27 mouse cellular contexts compared by ENCODE assay signal in genomic region chr5:5360338-5360737, GRCm38 (mm10). TPM values are rescaled to one million over a fixed set of nuclear protein-coding genes. Genes with fewer than 3 reads are reported as not detected.
DNase-seq lines count a peak whose midpoint lies in the region; ATAC-seq and TF ChIP-seq lines count a peak whose summit lies in the region.
"Had no signal": no experiment of that assay in that cellular context is flagged by ENCODE, and none has a peak within 500 bp of the region (broad histone marks: within the 10 kb centered on the region; RNA-seq: fewer than 3 reads in every experiment).

No protein-coding gene starts in this region.

- TF ChIP-seq EP300 in lung, postnatal 0 days (IDR thresholded peaks at IDR 0.05): no peak

- 67% methylated on average over 5 of the region's 5 CpGs for WGBS in kidney, embryonic 16.5 days
- WGBS in lung, postnatal 0 days: 49% methylated on average over 5 of the region's 5 CpGs

- no peak overlapping the region for H3K9ac ChIP-seq in kidney, embryonic 16.5 days (replicated peaks; ENCODE audit: low read length)
- no peak overlapping the region for H3K9ac ChIP-seq in lung, postnatal 0 days (replicated peaks; ENCODE audit: low read depth)
- H3K9ac ChIP-seq: embryonic facial prominence, embryonic 15.5 days; forebrain, embryonic 13.5 days; heart, embryonic 12.5 days; hindbrain, embryonic 15.5 days; neural tube, embryonic 15.5 days had no signal

- no peak overlapping the region for H3K4me2 ChIP-seq in kidney, embryonic 16.5 days (replicated peaks; ENCODE audit: low read depth, low read length)
- H3K4me2 ChIP-seq in lung, postnatal 0 days (replicated peaks; ENCODE audit: low read depth, low read length): no peak overlapping the region
- H3K4me2 ChIP-seq: embryonic facial prominence, embryonic 15.5 days; forebrain, embryonic 13.5 days; heart, embryonic 12.5 days; hindbrain, embryonic 15.5 days; liver, embryonic 11.5 days; neural tube, embryonic 15.5 days had no signal

- H3K36me3 ChIP-seq in kidney, embryonic 16.5 days (ENCODE audit: insufficient read depth, low read length): no peaks in the 10 kb centered on the region
- H3K36me3 ChIP-seq in lung, postnatal 0 days (ENCODE audit: insufficient read depth, low read length): no peaks in the 10 kb centered on the region
- H3K36me3 ChIP-seq: embryonic facial prominence, embryonic 15.5 days; G1E; hindbrain, embryonic 15.5 days; neural tube, embryonic 15.5 days had no signal

- TF ChIP-seq POLR2A in embryonic fibroblast, embryonic 13.5 days (IDR thresholded peaks at IDR 0.05; ENCODE audit: low read depth, low read length): no peak

- intact Hi-C loops in gastrocnemius, adult 2 months (cut with DNase I): no loop called here
- intact Hi-C loops in gastrocnemius, postnatal 14 days (cut with DNase I; ENCODE audit: low total_unique reads): no loop called here

- peak overlapping the region; percentile 28 for H3K27ac ChIP-seq in gastrocnemius, adult 2 months
- no peak overlapping the region; the same call in 1 of the 2 replicates for H3K27ac ChIP-seq in kidney, embryonic 16.5 days (ENCODE audit: low read length)
- peak overlapping the region; percentile 39 for H3K27ac ChIP-seq in lung, postnatal 0 days (ENCODE audit: low read length)
- H3K27ac ChIP-seq in embryonic fibroblast, embryonic 13.5 days (ENCODE audit: insufficient read depth, low read length): peak overlapping the region; percentile 32; the same call in 1 of the 2 replicates
- H3K27ac ChIP-seq: embryonic facial prominence, embryonic 10.5 days; embryonic facial prominence, embryonic 15.5 days; forebrain, embryonic 13.5 days; heart, adult 2 months; hindbrain, embryonic 15.5 days; macrophage; neural tube, embryonic 15.5 days had no signal

- no peaks in the 10 kb centered on the region for H3K27me3 ChIP-seq in kidney, embryonic 16.5 days (ENCODE audit: insufficient read depth, low read length)
- no peaks in the 10 kb centered on the region for H3K27me3 ChIP-seq in lung, postnatal 0 days (replicated peaks; ENCODE audit: insufficient read depth, low read length)
- H3K27me3 ChIP-seq: embryonic facial prominence, embryonic 15.5 days; forebrain, embryonic 13.5 days; heart, embryonic 12.5 days; hindbrain, embryonic 15.5 days; neural tube, embryonic 15.5 days had no signal

- peaks cover 7% of the 10 kb centered on the region; the same call in 1 of the 2 replicates for H3K9me3 ChIP-seq in kidney, embryonic 16.5 days (ENCODE audit: low read length)
- H3K9me3 ChIP-seq in lung, postnatal 0 days (ENCODE audit: low read length): no peaks in the 10 kb centered on the region
- H3K9me3 ChIP-seq: embryonic facial prominence, embryonic 15.5 days; G1E; hindbrain, embryonic 15.5 days; neural tube, embryonic 15.5 days had no signal

- no peak for DNase-seq in gastrocnemius, adult 2 months
- DNase-seq in gastrocnemius, postnatal 14 days: no peak
- no peak for DNase-seq in kidney, adult 8-10 months
- DNase-seq in lung, postnatal 0 days (ENCODE audit: low spot score): no peak
- DNase-seq in lung, postnatal 10 days: no peak
- DNase-seq in layer of hippocampus, adult 9-10 months (ENCODE audit: low spot score): no peak
- DNase-seq: adrenal gland, postnatal 10 days; cerebellum, adult 8-10 months; cerebellum, postnatal 25 days; gastrocnemius, postnatal 36 days; heart, adult 2 months; heart, postnatal 4 days; kidney, postnatal 4 days; retina, postnatal 1 day; right cerebral cortex, postnatal 14 days had no signal

- 0 out of 2 replicates have a peak, but pooled peaks cover 2% of the 10 kb centered on the region for H3K4me1 ChIP-seq in kidney, embryonic 16.5 days (ENCODE audit: insufficient read depth, low read length)
- H3K4me1 ChIP-seq in lung, postnatal 0 days (ENCODE audit: insufficient read depth, low read depth, low read length): peaks cover 9% of the 10 kb centered on the region
- H3K4me1 ChIP-seq in embryonic fibroblast, embryonic 13.5 days (ENCODE audit: control insufficient read depth, insufficient read depth, low read length): no peaks in the 10 kb centered on the region
- H3K4me1 ChIP-seq: embryonic facial prominence, embryonic 15.5 days; hindbrain, embryonic 15.5 days had no signal

- peak; percentile 51; the same call in 1 of the 2 replicates for ATAC-seq in kidney, embryonic 16.5 days (ENCODE audit: low FRiP score, low TSS enrichment)
- ATAC-seq in lung, postnatal 0 days: peak; percentile 31
- ATAC-seq: forebrain, embryonic 13.5 days; inflammation-experienced regulatory T-cells, adult 6 months had no signal

- TF ChIP-seq CTCF in gastrocnemius, adult 2 months (IDR thresholded peaks at IDR 0.05): no peak
- TF ChIP-seq CTCF in lung, postnatal 0 days (IDR thresholded peaks at IDR 0.05): no peak
- TF ChIP-seq CTCF in embryonic fibroblast, embryonic 13.5 days (IDR thresholded peaks at IDR 0.05; ENCODE audit: borderline replicate concordance, insufficient read depth, low read length): no peak

- H3K4me3 ChIP-seq in gastrocnemius, adult 2 months: peak overlapping the region; percentile 28
- no peak overlapping the region for H3K4me3 ChIP-seq in kidney, embryonic 16.5 days (ENCODE audit: low read length)
- no peak overlapping the region for H3K4me3 ChIP-seq in lung, postnatal 0 days (ENCODE audit: low read depth, low read length)
- H3K4me3 ChIP-seq in embryonic fibroblast, embryonic 13.5 days (ENCODE audit: insufficient read depth, low read length): no peak overlapping the region
- H3K4me3 ChIP-seq: embryonic facial prominence, embryonic 10.5 days; embryonic facial prominence, embryonic 15.5 days; forebrain, embryonic 13.5 days; heart, adult 2 months; heart, embryonic 12.5 days; hindbrain, embryonic 15.5 days; neural tube, embryonic 15.5 days had no signal

RNA-seq across cellular contexts. Expression of gene Cdk14, which starts 59.8 kb away (rescaled TPM):
- total RNA-seq in gastrocnemius, adult 2 months (2021): 1 to 10 TPM; 2.6 to 5.3 TPM
- total RNA-seq in gastrocnemius, postnatal 14 days (2021): 10 to 100 TPM in 1 of 2 experiments, 1 to 10 TPM in 1; 9.7 to 10.1 TPM
- 10.2 and 11.4 TPM in 2 replicates for polyA plus RNA-seq in kidney, embryonic 16.5 days (2015; fragmentation: Nextera tagmentation; extraction: Ambion mirVana)
- 19.7 and 32.7 TPM in 2 replicates for polyA plus RNA-seq in lung, postnatal 0 days (2015; fragmentation: Nextera tagmentation; extraction: Ambion mirVana)
- 41.4 and 50.0 TPM in 2 replicates for polyA plus RNA-seq in embryonic fibroblast, embryonic 13.5 days (2011; ENCODE audit: insufficient read length, low read depth, missing spikeins)
- polyA plus RNA-seq: G1E had no signal
